Mouse (Mus musculus) limb, embryonic 13.5 days (tissue): ENCODE measurements at regions not wholly inside any gene's neighbourhood (a gene's known extent, or its start where the extent isn't known, plus 50 kb on each side); places are given as distances from the start of the nearest gene placed in this dataset.

ENCODE experiments used
- ATAC-seq: fragments of 200-750 bp; cut with Nextera tagmentation; 2 replicates; pipeline ENCODE4 v1.8.0; 2017; ENCODE audit warnings: low read depth, moderate number of reproducible peaks, moderate TSS enrichment; ENCODE audit not compliant: low FRiP score
- H3K27ac ChIP-seq: fragments of 300-500 bp; sonication (generic); 2 replicates; pipeline ENCODE4 v1.5.1; 2015; ENCODE audit warnings: inconsistent platforms, mild to moderate bottlenecking, moderate library complexity
- H3K27me3 ChIP-seq: fragments of 300-500 bp; sonication (generic); 2 replicates; pipeline ENCODE4 v1.6.1; 2015; ENCODE audit warnings: mild to moderate bottlenecking, inconsistent platforms
- H3K36me3 ChIP-seq: fragments of 300-500 bp; sonication (generic); 2 replicates; pipeline ENCODE4 v1.6.1; 2015; ENCODE audit warnings: inconsistent platforms, mild to moderate bottlenecking, moderate library complexity
- H3K4me1 ChIP-seq: fragments of 300-500 bp; sonication (generic); 2 replicates; pipeline ENCODE4 v1.6.1; 2015; ENCODE audit warnings: inconsistent platforms
- H3K4me2 ChIP-seq: fragments of 300-500 bp; sonication (generic); replicated peaks from 2 replicates; pipeline ENCODE4 v1.6.1; 2015; ENCODE audit warnings: inconsistent platforms, mild to moderate bottlenecking, moderate library complexity
- H3K4me3 ChIP-seq: fragments of 300-500 bp; sonication (generic); 2 replicates; pipeline ENCODE4 v1.5.1; 2015; ENCODE audit warnings: moderate library complexity, mild to moderate bottlenecking, inconsistent platforms
- H3K9ac ChIP-seq: fragments of 300-500 bp; sonication (generic); 2 replicates; pipeline ENCODE4 v1.6.1; 2015; ENCODE audit warnings: mild to moderate bottlenecking, inconsistent platforms
- H3K9me3 ChIP-seq: fragments of 300-500 bp; sonication (generic); 2 replicates; pipeline ENCODE4 v1.6.1; 2016; ENCODE audit warnings: inconsistent platforms
- WGBS: fragments of 180-500 bp; shearing (Covaris S2); methylation state at CpG from one replicate; pipeline ENCODE4 v1.1.7; 2015; 5-methylcytosine and 5-hydroxymethylcytosine counted together

DNA sequence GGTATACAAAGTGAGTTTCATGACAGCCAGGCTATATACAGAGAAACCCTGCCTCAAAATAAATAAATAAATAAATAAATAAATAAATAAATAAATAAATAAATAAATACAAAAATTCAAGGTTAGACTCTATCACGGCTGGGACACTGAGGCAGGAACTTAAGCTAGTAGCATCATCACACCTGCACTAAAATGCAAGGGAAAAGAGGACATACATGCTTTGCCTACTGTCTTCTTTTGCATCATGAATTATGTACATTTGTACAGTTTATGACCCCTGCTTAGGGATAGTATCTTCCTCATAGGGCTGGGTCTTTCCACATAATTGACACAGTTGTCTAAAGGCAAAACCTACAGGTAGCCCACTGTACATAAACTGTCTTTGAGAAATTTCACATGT, 252.5 kb downstream of the Tpm3-rs7 start:
- Histone ChIP-seq H3K27ac (no peak overlapping the region), H3K9ac (no peak overlapping the region), H3K4me2 (no peak overlapping the region), H3K4me1 (no peaks in the 10 kb centered on the region), H3K36me3 (no peaks in the 10 kb centered on the region), H3K27me3 (no peaks in the 10 kb centered on the region), H3K9me3 (no peaks in the 10 kb centered on the region), H3K4me3 (no peak overlapping the region)
- ATAC-seq = no peak
- WGBS = 90% methylated on average over 1 of the region's 1 CpGs

DNA sequence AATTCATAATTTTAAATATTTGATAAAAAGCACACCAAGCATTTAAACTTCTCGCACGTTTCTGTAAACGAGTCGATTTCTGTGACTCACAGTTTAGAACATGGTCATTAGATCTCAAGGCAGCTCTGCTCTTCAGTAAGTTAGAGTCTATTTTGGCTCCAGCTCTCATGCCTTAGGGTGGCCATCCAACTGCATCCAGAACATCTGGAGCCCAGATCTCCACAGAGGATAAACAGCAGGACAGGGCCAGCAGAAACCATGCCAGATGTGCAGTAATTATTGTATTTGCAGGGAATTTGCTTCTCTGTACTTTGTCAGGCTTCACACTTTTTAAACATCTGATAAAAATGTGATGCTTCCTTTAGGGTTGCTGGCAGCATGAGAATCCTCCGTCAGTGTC, 276.4 kb downstream of the Tpm3-rs7 start:
- no peak overlapping the region for H3K9ac ChIP-seq
- no peak overlapping the region for H3K4me3 ChIP-seq
- no peak overlapping the region for H3K4me2 ChIP-seq
- H3K9me3 ChIP-seq = no peaks in the 10 kb centered on the region
- peak; percentile 80; the same call in 1 of the 2 replicates for ATAC-seq
- H3K4me1 ChIP-seq = no peaks in the 10 kb centered on the region
- no peaks in the 10 kb centered on the region for H3K36me3 ChIP-seq
- no peaks in the 10 kb centered on the region for H3K27me3 ChIP-seq
- WGBS = 25% methylated on average over 5 of the region's 5 CpGs
- H3K27ac ChIP-seq = no peak overlapping the region

DNA sequence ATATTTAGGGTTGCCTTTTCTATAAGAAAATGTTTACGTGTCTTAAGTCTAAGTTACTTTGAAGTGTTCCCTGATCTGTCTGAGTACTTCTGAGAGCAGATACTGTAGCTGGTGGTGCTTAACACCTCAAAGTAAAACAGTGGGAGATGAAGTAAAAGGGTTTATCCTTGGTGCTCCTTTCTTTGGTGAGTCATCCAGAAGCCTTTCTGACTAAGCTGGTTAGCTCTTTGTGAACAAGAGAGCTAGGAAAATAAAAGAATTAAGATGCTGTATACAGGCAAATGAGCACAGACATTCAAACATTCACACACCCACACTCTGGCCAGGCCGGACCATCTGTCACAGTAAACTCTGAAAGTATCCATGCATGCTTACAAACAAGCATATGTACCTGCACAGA, 312.7 kb downstream of the Tpm3-rs7 start:
- Histone ChIP-seq H3K4me1 (no peaks in the 10 kb centered on the region), H3K36me3 (no peaks in the 10 kb centered on the region), H3K27me3 (no peaks in the 10 kb centered on the region), H3K27ac (no peak overlapping the region), H3K4me2 (no peak overlapping the region), H3K9me3 (no peaks in the 10 kb centered on the region), H3K9ac (no peak overlapping the region), H3K4me3 (no peak overlapping the region)
- no peak for ATAC-seq
- 71% methylated on average over 2 of the region's 2 CpGs for WGBS

DNA sequence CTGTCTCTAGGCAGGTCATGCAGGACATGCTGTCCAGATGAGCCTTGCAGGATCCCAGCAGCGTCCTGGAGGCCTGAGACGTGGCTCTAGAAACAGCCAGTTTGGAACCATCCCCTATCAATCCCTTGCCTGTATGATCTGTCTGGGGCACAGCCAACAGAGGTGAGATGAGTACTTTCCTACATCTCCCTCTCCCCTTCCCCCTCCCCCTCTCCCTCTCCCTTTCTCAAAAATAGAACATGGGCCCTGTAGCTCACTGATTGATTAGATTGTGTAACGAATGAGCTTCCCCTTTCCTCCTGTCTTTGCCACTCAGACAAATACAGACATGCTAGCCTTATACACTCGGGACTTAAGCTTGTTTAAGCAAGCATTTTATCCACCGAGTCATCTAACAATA, 336.9 kb downstream of the Tpm3-rs7 start:
- Histone ChIP-seq H3K9me3 (no peaks in the 10 kb centered on the region), H3K27me3 (no peaks in the 10 kb centered on the region), H3K27ac (no peak overlapping the region), H3K9ac (no peak overlapping the region), H3K4me2 (no peak overlapping the region), H3K4me1 (no peaks in the 10 kb centered on the region), H3K36me3 (no peaks in the 10 kb centered on the region), H3K4me3 (no peak overlapping the region)
- no peak for ATAC-seq
- WGBS = 70% methylated on average over 5 of the region's 5 CpGs

DNA sequence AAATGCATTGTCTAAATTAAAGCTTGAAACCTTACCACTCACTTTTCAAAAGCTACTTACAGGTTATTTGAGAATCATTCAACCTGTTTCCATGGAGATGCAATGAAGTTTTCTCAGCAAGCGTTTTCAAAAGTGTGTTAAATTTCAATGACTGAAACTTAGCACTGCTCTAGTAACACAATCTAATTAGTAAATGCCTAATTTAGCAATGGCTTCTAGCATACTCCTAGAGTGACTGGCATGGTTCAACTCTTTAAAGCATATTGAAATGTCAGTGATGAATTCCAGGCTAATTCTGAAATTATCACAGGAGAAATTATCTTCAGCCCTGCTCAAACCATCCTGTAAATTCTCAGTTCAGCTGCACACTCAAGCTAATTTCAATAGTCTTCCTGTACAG, 342.5 kb downstream of the Tpm3-rs7 start:
- Histone ChIP-seq H3K9ac (no peak overlapping the region), H3K4me2 (no peak overlapping the region), H3K4me1 (no peaks in the 10 kb centered on the region), H3K4me3 (no peak overlapping the region), H3K9me3 (no peaks in the 10 kb centered on the region), H3K36me3 (no peaks in the 10 kb centered on the region), H3K27ac (no peak overlapping the region), H3K27me3 (no peaks in the 10 kb centered on the region)
- 33% methylated on average over 1 of the region's 1 CpGs for WGBS
- no peak for ATAC-seq

DNA sequence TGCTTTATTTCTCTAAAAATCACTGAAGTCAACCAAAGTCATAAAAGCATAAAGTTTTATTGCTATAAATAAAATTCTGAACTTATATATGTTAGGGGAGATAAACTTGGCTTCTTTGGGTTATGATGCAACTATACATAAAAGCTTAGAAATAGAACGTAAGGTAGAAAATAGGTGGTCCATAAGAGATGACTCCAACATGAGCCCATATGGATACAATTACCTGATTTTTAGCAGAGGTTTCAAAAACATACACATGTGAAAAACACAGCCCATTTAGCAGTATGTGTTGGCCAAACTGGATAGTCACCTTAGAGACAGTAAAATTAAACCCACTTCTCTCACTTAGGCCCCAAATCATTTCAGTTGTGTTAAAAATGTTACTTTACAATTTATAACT, 354.3 kb downstream of the Tpm3-rs7 start:
- peak; percentile 76; the same call in 1 of the 2 replicates for ATAC-seq
- no peak overlapping the region for H3K4me3 ChIP-seq
- WGBS = 51% methylated on average over 1 of the region's 1 CpGs
- no peak overlapping the region for H3K9ac ChIP-seq
- no peaks in the 10 kb centered on the region for H3K9me3 ChIP-seq
- H3K4me2 ChIP-seq = no peak overlapping the region
- no peak overlapping the region for H3K27ac ChIP-seq
- H3K36me3 ChIP-seq = no peaks in the 10 kb centered on the region
- H3K4me1 ChIP-seq = no peaks in the 10 kb centered on the region
- H3K27me3 ChIP-seq = no peaks in the 10 kb centered on the region

DNA sequence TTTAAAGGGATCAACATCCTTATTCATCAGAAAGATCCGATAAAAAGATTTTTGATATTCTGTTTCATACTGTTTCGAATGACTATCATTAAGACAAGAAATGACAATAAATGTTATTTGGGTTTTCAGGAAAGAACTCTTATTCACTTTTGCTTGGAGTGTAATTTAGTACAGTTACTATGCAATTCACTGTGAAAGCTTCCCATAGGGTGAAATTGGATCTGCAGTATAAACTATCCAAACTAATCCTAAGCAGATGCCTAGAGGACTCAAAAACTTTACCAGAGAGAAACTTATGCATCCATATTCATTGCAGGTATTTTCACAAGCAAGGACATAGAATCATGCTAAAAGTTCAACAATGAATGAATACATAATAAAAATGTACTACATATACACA, 355.0 kb downstream of the Tpm3-rs7 start:
- no peak overlapping the region for H3K4me3 ChIP-seq
- 69% methylated on average over 2 of the region's 2 CpGs for WGBS
- H3K4me1 ChIP-seq = no peaks in the 10 kb centered on the region
- H3K27me3 ChIP-seq = no peaks in the 10 kb centered on the region
- no peak overlapping the region for H3K27ac ChIP-seq
- H3K36me3 ChIP-seq = no peaks in the 10 kb centered on the region
- no peaks in the 10 kb centered on the region for H3K9me3 ChIP-seq
- no peak overlapping the region for H3K4me2 ChIP-seq
- no peak overlapping the region for H3K9ac ChIP-seq
- ATAC-seq = peak; percentile 82

DNA sequence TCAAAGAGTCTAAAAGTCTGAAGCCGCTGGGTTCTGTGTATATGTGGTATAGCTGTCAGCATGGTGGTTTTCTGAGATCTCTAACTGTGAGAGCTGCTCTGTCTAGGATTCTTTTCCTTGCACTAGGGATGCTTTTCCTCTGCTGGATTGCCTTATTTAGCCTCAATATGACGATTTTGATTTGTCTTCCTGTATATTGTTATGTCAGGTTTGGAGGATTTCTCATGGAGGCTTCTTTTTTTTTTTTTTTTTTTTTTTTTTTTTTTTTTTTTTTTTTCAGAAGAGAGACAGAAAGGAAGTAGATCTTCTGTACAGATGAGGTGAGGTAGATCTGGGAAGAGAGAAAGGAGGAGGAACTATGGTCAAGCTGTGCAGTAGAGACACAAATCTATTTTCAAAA, 396.5 kb downstream of the Tpm3-rs7 start:
- ATAC-seq = no peak
- Histone ChIP-seq H3K4me3 (no peak overlapping the region), H3K9me3 (no peaks in the 10 kb centered on the region), H3K4me1 (no peaks in the 10 kb centered on the region), H3K4me2 (no peak overlapping the region), H3K9ac (no peak overlapping the region), H3K27ac (no peak overlapping the region), H3K27me3 (no peaks in the 10 kb centered on the region), H3K36me3 (no peaks in the 10 kb centered on the region)
- WGBS = 61% methylated on average over 2 of the region's 2 CpGs
